In genomic region chr17:13923418-13923817, GRCm38 (mm10) we compare ENCODE assay signal across 19 mouse cellular contexts. TPM values are rescaled to one million over a fixed set of nuclear protein-coding genes. Genes with fewer than 3 reads are reported as not detected.
DNase-seq lines count a peak whose midpoint lies in the region; ATAC-seq lines count a peak whose summit lies in the region.
"Had no signal": no experiment of that assay in that cellular context is flagged by ENCODE, and none has a peak within 500 bp of the region (broad histone marks: within the 10 kb centered on the region; RNA-seq: fewer than 3 reads in every experiment).

No protein-coding gene starts in this region.

- no peak overlapping the region for H3K4me3 ChIP-seq in heart, embryonic 10.5 days
- H3K4me3 ChIP-seq in lung, embryonic 16.5 days (ENCODE audit: low read length) = no peak overlapping the region
- H3K4me3 ChIP-seq: forebrain, embryonic 13.5 days; gastrocnemius, adult 2 months; limb, embryonic 15.5 days had no signal

- no peak overlapping the region for H3K9ac ChIP-seq in lung, embryonic 16.5 days (ENCODE audit: low read length)
- H3K9ac ChIP-seq: limb, embryonic 15.5 days had no signal

- H3K4me2 ChIP-seq in lung, embryonic 16.5 days (ENCODE audit: low read depth, low read length) = no peak overlapping the region
- H3K4me2 ChIP-seq: forebrain, embryonic 13.5 days; heart, embryonic 11.5 days; limb, embryonic 15.5 days had no signal

- no peaks in the 10 kb centered on the region for H3K9me3 ChIP-seq in heart, embryonic 10.5 days
- no peaks in the 10 kb centered on the region for H3K9me3 ChIP-seq in lung, embryonic 16.5 days (ENCODE audit: control insufficient read depth, low read length)
- H3K9me3 ChIP-seq: forebrain, embryonic 13.5 days; limb, embryonic 15.5 days had no signal

- no peaks in the 10 kb centered on the region for H3K27me3 ChIP-seq in heart, embryonic 10.5 days (ENCODE audit: insufficient read depth, poor library complexity, severe bottlenecking)
- no peaks in the 10 kb centered on the region for H3K27me3 ChIP-seq in lung, embryonic 16.5 days (ENCODE audit: control insufficient read depth, insufficient read depth, low read depth, low read length)
- H3K27me3 ChIP-seq: forebrain, embryonic 13.5 days; limb, embryonic 15.5 days had no signal

- WGBS in heart, embryonic 10.5 days = 32% methylated on average over 2 of the region's 2 CpGs
- WGBS in lung, embryonic 16.5 days = 30% methylated on average over 2 of the region's 2 CpGs

- intact Hi-C loops in heart, postnatal 36 days (cut with DNase I) = no loop called here

- no peak for DNase-seq in heart, embryonic 10.5 days (ENCODE audit: low spot score)
- DNase-seq in heart, postnatal 36 days = no peak
- DNase-seq in lung, postnatal 25 days (ENCODE audit: low spot score) = no peak
- DNase-seq in gonadal fat pad, adult 2 months (ENCODE audit: low read depth) = peak; percentile 81
- no peak for DNase-seq in thymus, postnatal 25 days
- DNase-seq: cerebellum, adult 11-12 months; gastrocnemius, adult 2 months; kidney, postnatal 4 days; spleen, adult 18-20 months; thymus, adult 18-20 months had no signal

- 0 out of 2 replicates have a peak overlapping the region, but pooled peaks have one; percentile 16 for H3K27ac ChIP-seq in heart, embryonic 10.5 days
- H3K27ac ChIP-seq in lung, embryonic 16.5 days (ENCODE audit: low read length) = no peak overlapping the region
- H3K27ac ChIP-seq: forebrain, embryonic 13.5 days; gastrocnemius, adult 2 months; limb, embryonic 15.5 days; macrophage had no signal

- peak; percentile 39; the same call in 1 of the 2 replicates for ATAC-seq in lung, embryonic 16.5 days (ENCODE audit: low read depth)
- peak; percentile 37; the same call in 1 of the 2 replicates for ATAC-seq in megakaryocyte-erythroid progenitor cell, adult 5-6 weeks (replicated peaks; ENCODE audit: low FRiP score, low TSS enrichment, poor library complexity, severe bottlenecking)
- ATAC-seq: forebrain, embryonic 13.5 days had no signal

- H3K36me3 ChIP-seq in heart, embryonic 10.5 days = no peaks in the 10 kb centered on the region
- no peaks in the 10 kb centered on the region for H3K36me3 ChIP-seq in lung, embryonic 16.5 days (ENCODE audit: control insufficient read depth, insufficient read depth, low read length)
- H3K36me3 ChIP-seq: limb, embryonic 15.5 days had no signal

- H3K4me1 ChIP-seq in heart, embryonic 10.5 days = peaks cover 38% of the 10 kb centered on the region
- H3K4me1 ChIP-seq in lung, embryonic 16.5 days (replicated peaks; ENCODE audit: control insufficient read depth, insufficient read depth, low read length) = peaks cover 4% of the 10 kb centered on the region; the same call in 1 of the 2 replicates
- H3K4me1 ChIP-seq: forebrain, embryonic 13.5 days had no signal

RNA-seq across cellular contexts. Expression of gene Gm7168, which starts 24.8 kb away (rescaled TPM):
- not detected in 2 replicates for polyA plus RNA-seq in heart, embryonic 10.5 days (2016; fragmentation: Nextera tagmentation; extraction: Ambion mirVana)
- total RNA-seq in heart, postnatal 36 days (2021) = under 1 TPM in 1 of 2 experiments, not detected in 1; 0.16 TPM
- polyA plus RNA-seq in lung, embryonic 16.5 days (2015; fragmentation: Nextera tagmentation; extraction: Ambion mirVana) = not detected in 2 replicates
- not detected in 2 replicates for polyA plus RNA-seq in gonadal fat pad, adult 2 months (2012; rRNA removed)
- total RNA-seq in megakaryocyte-erythroid progenitor cell, adult 5-6 weeks (2014; fragmentation: Nextera tagmentation) = not detected in 2 replicates
- not detected in 2 replicates for total RNA-seq in megakaryocyte-erythroid progenitor cell, adult 5-6 weeks (2017)
- total RNA-seq: gastrocnemius, adult 2 months; hematopoietic stem cell, adult 5-6 weeks; left cerebral cortex, adult 8-10 months had no signal
- polyA plus RNA-seq: embryonic facial prominence, embryonic 11.5 days; forebrain, embryonic 13.5 days; heart, embryonic 11.5 days; limb, embryonic 15.5 days; macrophage had no signal
